Mouse (Mus musculus) frontal cortex, postnatal 36 days (tissue): ENCODE data around the gene Ntpcr.

ENCODE experiments used
- DNase-seq, 2 experiments: peaks; one replicate each; pipeline ENCODE4 v3.0.0; 2022; ENCODE audit warnings: low spot score in 2 of 2

Ntpcr gene

GRCm38 (mm10) chr8:125725037-125725820, 4.5 kb upstream of the Ntpcr start:
- no peak for DNase-seq

GRCm38 (mm10) chr8:125726143-125726542, 3.6 kb upstream of the Ntpcr start:
- DNase-seq: no peak

- no peak for DNase-seq
Observed at GRCm38 (mm10) chr8:125726986-125727385, 2.8 kb upstream of the Ntpcr start.

GRCm38 (mm10) chr8:125727797-125728196, 2.0 kb upstream of the Ntpcr start:
- DNase-seq: no peak

- peak; percentile 81 to 86 for DNase-seq
Observed at GRCm38 (mm10) chr8:125733964-125734956, 4.5 kb downstream of the Ntpcr start.

GRCm38 (mm10) chr8:125738956-125739355, 9.2 kb downstream of the Ntpcr start:
- no peak for DNase-seq

GRCm38 (mm10) chr8:125740655-125741054, 10.9 kb downstream of the Ntpcr start:
- DNase-seq: no peak

GRCm38 (mm10) chr8:125741377-125741776, 11.6 kb downstream of the Ntpcr start:
- DNase-seq: no peak

GRCm38 (mm10) chr8:125741855-125742254, 12.1 kb downstream of the Ntpcr start:
- DNase-seq: no peak

- DNase-seq: no peak
Observed at GRCm38 (mm10) chr8:125742406-125742805, 12.6 kb downstream of the Ntpcr start.

GRCm38 (mm10) chr8:125744914-125745576, 15.3 kb downstream of the Ntpcr start:
- no peak for DNase-seq

- DNase-seq: no peak
Observed at GRCm38 (mm10) chr8:125747390-125747789, 17.6 kb downstream of the Ntpcr start.

- no peak for DNase-seq
Observed at GRCm38 (mm10) chr8:125750846-125751245, 21.1 kb downstream of the Ntpcr start.

GRCm38 (mm10) chr8:125755896-125756295, 26.1 kb downstream of the Ntpcr start:
- DNase-seq: no peak

GRCm38 (mm10) chr8:125756391-125757105, 26.8 kb downstream of the Ntpcr start:
- DNase-seq: no peak

GRCm38 (mm10) chr8:125757106-125757496, 27.3 kb downstream of the Ntpcr start:
- no peak for DNase-seq

- DNase-seq: peak; percentile 23 to 30
Observed at GRCm38 (mm10) chr8:125759022-125759421, 29.3 kb downstream of the Ntpcr start.

GRCm38 (mm10) chr8:125763066-125763786, 33.5 kb downstream of the Ntpcr start:
- no peak for DNase-seq

- DNase-seq: no peak
Observed at GRCm38 (mm10) chr8:125768079-125768478, 38.3 kb downstream of the Ntpcr start.

- DNase-seq: no peak
Observed at GRCm38 (mm10) chr8:125772300-125772699, 42.5 kb downstream of the Ntpcr start.
